Mouse (Mus musculus) B cell, adult 62 days (primary cell): Measurements from ENCODE around the gene Gm13691. TPM values are rescaled to one million over a fixed set of nuclear protein-coding genes. Genes with fewer than 3 reads are reported as not detected.

Source experiments
- total RNA-seq: library from RNA; stranded (reverse); gene quantifications from 4 replicates; pipeline ENCODE4 v1.2.4, GENCODE M21; 2023

Gm13691 gene
- 2.4 to 3.3 TPM (median 2.9 TPM) in 4 replicates for total RNA-seq

DNA sequence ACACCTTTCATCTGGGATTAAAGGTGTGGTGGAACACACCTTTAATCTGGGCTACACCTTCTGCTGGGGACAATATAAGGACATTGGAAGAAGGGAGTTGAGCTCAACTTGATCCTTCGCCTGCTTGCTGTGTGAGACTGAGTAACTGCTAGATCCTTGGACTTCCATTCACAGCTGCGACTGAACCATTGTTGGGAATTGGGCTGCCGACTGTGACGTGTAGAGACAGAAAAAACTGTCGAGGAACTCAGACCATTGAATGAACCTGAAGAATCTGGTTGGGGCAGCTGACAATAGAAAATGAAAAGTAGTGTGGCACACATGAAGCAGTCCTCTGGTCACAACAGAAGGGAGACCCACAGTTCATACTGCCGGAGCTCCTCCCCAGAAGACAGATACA lies at the start of gene Gm13691:
Gene Gm13691, plus strand, starts transcription at position 301 of the 400 bp plus-strand sequence.

DNA sequence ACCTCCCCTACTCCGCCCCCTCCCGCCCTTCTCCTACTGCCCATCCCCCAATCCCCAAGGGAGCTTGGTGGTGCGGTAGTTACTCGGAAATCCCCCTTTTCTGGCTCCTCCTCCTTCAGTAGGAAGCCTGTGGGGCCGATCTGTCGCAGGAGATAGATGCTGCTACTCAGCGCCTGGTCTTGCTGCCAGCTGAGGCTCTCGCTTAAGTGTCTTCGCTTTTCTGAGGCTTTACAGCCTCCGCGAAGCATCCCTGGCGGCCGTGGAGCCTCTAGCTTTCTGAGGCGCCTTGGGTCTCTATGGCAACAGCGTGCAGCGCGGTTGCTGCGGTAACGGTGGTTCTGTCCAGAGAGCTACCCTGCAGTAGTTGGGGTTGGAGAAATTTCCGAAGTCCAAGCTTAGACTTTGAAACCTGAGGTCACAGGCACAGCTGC lies 49.4 kb upstream of the Gm13691 start, which contains the start of gene Zswim2:
Gene Zswim2, minus strand, starts transcription at position 298 of the 431 bp plus-strand sequence.

DNA sequence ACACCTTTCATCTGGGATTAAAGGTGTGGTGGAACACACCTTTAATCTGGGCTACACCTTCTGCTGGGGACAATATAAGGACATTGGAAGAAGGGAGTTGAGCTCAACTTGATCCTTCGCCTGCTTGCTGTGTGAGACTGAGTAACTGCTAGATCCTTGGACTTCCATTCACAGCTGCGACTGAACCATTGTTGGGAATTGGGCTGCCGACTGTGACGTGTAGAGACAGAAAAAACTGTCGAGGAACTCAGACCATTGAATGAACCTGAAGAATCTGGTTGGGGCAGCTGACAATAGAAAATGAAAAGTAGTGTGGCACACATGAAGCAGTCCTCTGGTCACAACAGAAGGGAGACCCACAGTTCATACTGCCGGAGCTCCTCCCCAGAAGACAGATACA lies 35.0 kb upstream of the Gm13691 start, which contains the start of gene Gm13698:
Gene Gm13698, plus strand, starts transcription at position 301 of the 400 bp plus-strand sequence.

DNA sequence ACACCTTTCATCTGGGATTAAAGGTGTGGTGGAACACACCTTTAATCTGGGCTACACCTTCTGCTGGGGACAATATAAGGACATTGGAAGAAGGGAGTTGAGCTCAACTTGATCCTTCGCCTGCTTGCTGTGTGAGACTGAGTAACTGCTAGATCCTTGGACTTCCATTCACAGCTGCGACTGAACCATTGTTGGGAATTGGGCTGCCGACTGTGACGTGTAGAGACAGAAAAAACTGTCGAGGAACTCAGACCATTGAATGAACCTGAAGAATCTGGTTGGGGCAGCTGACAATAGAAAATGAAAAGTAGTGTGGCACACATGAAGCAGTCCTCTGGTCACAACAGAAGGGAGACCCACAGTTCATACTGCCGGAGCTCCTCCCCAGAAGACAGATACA lies 29.1 kb upstream of the Gm13691 start, which contains the start of gene Gm13693:
Gene Gm13693, plus strand, starts transcription at position 301 of the 400 bp plus-strand sequence.

DNA sequence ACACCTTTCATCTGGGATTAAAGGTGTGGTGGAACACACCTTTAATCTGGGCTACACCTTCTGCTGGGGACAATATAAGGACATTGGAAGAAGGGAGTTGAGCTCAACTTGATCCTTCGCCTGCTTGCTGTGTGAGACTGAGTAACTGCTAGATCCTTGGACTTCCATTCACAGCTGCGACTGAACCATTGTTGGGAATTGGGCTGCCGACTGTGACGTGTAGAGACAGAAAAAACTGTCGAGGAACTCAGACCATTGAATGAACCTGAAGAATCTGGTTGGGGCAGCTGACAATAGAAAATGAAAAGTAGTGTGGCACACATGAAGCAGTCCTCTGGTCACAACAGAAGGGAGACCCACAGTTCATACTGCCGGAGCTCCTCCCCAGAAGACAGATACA lies 23.3 kb upstream of the Gm13691 start, which contains the start of gene Gm13695:
Gene Gm13695, plus strand, starts transcription at position 301 of the 400 bp plus-strand sequence.

DNA sequence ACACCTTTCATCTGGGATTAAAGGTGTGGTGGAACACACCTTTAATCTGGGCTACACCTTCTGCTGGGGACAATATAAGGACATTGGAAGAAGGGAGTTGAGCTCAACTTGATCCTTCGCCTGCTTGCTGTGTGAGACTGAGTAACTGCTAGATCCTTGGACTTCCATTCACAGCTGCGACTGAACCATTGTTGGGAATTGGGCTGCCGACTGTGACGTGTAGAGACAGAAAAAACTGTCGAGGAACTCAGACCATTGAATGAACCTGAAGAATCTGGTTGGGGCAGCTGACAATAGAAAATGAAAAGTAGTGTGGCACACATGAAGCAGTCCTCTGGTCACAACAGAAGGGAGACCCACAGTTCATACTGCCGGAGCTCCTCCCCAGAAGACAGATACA lies 17.5 kb upstream of the Gm13691 start, which contains the start of gene Gm13696:
Gene Gm13696, plus strand, starts transcription at position 301 of the 400 bp plus-strand sequence.

DNA sequence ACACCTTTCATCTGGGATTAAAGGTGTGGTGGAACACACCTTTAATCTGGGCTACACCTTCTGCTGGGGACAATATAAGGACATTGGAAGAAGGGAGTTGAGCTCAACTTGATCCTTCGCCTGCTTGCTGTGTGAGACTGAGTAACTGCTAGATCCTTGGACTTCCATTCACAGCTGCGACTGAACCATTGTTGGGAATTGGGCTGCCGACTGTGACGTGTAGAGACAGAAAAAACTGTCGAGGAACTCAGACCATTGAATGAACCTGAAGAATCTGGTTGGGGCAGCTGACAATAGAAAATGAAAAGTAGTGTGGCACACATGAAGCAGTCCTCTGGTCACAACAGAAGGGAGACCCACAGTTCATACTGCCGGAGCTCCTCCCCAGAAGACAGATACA lies 11.7 kb upstream of the Gm13691 start, which contains the start of gene Gm13694:
Gene Gm13694, plus strand, starts transcription at position 301 of the 400 bp plus-strand sequence.

DNA sequence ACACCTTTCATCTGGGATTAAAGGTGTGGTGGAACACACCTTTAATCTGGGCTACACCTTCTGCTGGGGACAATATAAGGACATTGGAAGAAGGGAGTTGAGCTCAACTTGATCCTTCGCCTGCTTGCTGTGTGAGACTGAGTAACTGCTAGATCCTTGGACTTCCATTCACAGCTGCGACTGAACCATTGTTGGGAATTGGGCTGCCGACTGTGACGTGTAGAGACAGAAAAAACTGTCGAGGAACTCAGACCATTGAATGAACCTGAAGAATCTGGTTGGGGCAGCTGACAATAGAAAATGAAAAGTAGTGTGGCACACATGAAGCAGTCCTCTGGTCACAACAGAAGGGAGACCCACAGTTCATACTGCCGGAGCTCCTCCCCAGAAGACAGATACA lies 5.9 kb upstream of the Gm13691 start, which contains the start of gene Gm13697:
Gene Gm13697, plus strand, starts transcription at position 301 of the 400 bp plus-strand sequence.

Other genes starting within 250 kb of the Gm13691 start
- gene Fam171b, start 177.9 kb upstream of the Gm13691 start, total RNA-seq: 0.09 TPM in 1 of 4 replicates, not detected in the others
- gene Zswim2, start 49.3 kb upstream of the Gm13691 start, total RNA-seq: not detected in 4 replicates
- gene Gm13698, start 34.9 kb upstream of the Gm13691 start, total RNA-seq: 2.4 to 3.3 TPM (median 2.9 TPM) in 4 replicates
- gene Gm13693, start 29.1 kb upstream of the Gm13691 start, total RNA-seq: 2.4 to 3.3 TPM (median 2.9 TPM) in 4 replicates
- 2.8 TPM in 1 of 4 replicates, not detected in the others for gene Gm13695, start 23.2 kb upstream of the Gm13691 start, total RNA-seq
- gene Gm13696, start 17.4 kb upstream of the Gm13691 start, total RNA-seq: 2.4 to 3.3 TPM (median 2.9 TPM) in 4 replicates
- 2.4 to 3.3 TPM (median 2.9 TPM) in 4 replicates for gene Gm13694, start 11.6 kb upstream of the Gm13691 start, total RNA-seq
- 2.4 to 3.3 TPM (median 2.9 TPM) in 4 replicates for gene Gm13697, start 5.8 kb upstream of the Gm13691 start, total RNA-seq